Mouse (Mus musculus) forebrain, embryonic 11.5 days (tissue): ENCODE results near the gene Nmrk1. TPM values are rescaled to one million over a fixed set of nuclear protein-coding genes. Genes with fewer than 3 reads are reported as not detected.

Experiments
- ATAC-seq: fragments of 200-750 bp; cut with Nextera tagmentation; replicated peaks from 2 replicates; pipeline ENCODE4 v1.8.0; 2017; ENCODE audit warnings: moderate TSS enrichment; ENCODE audit not compliant: low FRiP score
- DNase-seq: peaks from one replicate; pipeline ENCODE4 v3.0.0-alpha.2; 2017; ENCODE audit warnings: low spot score
- H3K27ac ChIP-seq: fragments of 300-500 bp; sonication (generic); 2 replicates; pipeline ENCODE4 v1.5.1; 2014; ENCODE audit warnings: low read depth, low read length
- H3K27me3 ChIP-seq: fragments of 300-500 bp; sonication (generic); 2 replicates; pipeline ENCODE4 v1.6.1; 2014; ENCODE audit warnings: mild to moderate bottlenecking, low read length, mixed read lengths; ENCODE audit not compliant: control insufficient read depth, insufficient read depth
- H3K36me3 ChIP-seq: fragments of 300-500 bp; sonication (generic); 2 replicates; pipeline ENCODE4 v1.6.1; 2014; ENCODE audit warnings: mild to moderate bottlenecking, low read length, moderate library complexity, mixed read lengths; ENCODE audit not compliant: control insufficient read depth, insufficient read depth
- H3K4me1 ChIP-seq: fragments of 300-500 bp; sonication (generic); replicated peaks from 2 replicates; pipeline ENCODE4 v1.6.1; 2014; ENCODE audit warnings: low read length, mixed read lengths; ENCODE audit not compliant: control insufficient read depth, insufficient read depth
- H3K4me2 ChIP-seq: fragments of 300-500 bp; sonication (generic); 2 replicates; pipeline ENCODE4 v1.6.1; 2014; ENCODE audit warnings: low read depth, mild to moderate bottlenecking, low read length, moderate library complexity, mixed read lengths; ENCODE audit not compliant: severe bottlenecking
- H3K4me3 ChIP-seq: fragments of 300-500 bp; sonication (generic); 2 replicates; pipeline ENCODE4 v1.5.1; 2014; ENCODE audit warnings: low read depth, low read length
- H3K9ac ChIP-seq: fragments of 300-500 bp; sonication (generic); 2 replicates; pipeline ENCODE4 v1.6.1; 2014; ENCODE audit warnings: low read length
- H3K9me3 ChIP-seq: fragments of 300-500 bp; sonication (generic); 2 replicates; pipeline ENCODE4 v1.6.1; 2016; ENCODE audit warnings: low read length, mixed read lengths; ENCODE audit not compliant: control insufficient read depth
- WGBS: fragments of 180-500 bp; shearing (Covaris S2); extraction: QIAGEN DNeasy Blood & Tissue Kit; methylation state at CpG from one replicate; pipeline ENCODE4 v1.1.7; 2014; 5-methylcytosine and 5-hydroxymethylcytosine counted together
- polyA plus RNA-seq: library from polyadenylated mRNA; unstranded; fragments of >200 nt; fragmentation: Nextera tagmentation; extraction: Ambion mirVana; gene quantifications from 2 replicates; pipeline ENCODE4 v1.2.1, GENCODE M21; 2014

The Nmrk1 gene
- polyA plus RNA-seq, 1 experiment from 2014 or later: 6.1 TPM

DNA sequence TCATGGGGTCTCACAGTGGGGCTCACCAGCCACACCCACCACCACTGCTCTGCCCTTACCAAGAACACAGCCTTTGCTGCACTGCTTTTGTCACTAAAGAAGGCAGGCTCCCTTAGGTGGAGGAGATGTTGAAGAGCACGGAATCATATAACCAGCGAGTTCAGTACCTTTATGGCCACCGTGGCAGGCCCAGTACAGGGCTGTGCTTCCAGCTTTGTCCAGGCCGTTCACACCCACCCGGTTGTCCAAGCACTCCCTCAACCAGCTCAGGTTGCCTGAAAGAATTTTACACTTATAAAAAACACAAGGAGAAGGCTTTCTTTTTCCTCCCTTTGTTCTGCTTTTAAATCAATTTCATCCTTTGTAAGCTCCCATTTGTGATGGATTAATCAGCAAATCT lies 41.5 kb upstream of the Nmrk1 start:
- no peak overlapping the region for H3K4me2 ChIP-seq
- H3K27ac ChIP-seq: no peak overlapping the region
- H3K27me3 ChIP-seq: no peaks in the 10 kb centered on the region
- no peaks in the 10 kb centered on the region for H3K36me3 ChIP-seq
- ATAC-seq (no peak), DNase-seq (no peak)
- 43% methylated on average over 5 of the region's 5 CpGs for WGBS
- H3K9me3 ChIP-seq: no peaks in the 10 kb centered on the region
- no peaks in the 10 kb centered on the region for H3K4me1 ChIP-seq
- H3K4me3 ChIP-seq: no peak overlapping the region
- no peak overlapping the region for H3K9ac ChIP-seq

DNA sequence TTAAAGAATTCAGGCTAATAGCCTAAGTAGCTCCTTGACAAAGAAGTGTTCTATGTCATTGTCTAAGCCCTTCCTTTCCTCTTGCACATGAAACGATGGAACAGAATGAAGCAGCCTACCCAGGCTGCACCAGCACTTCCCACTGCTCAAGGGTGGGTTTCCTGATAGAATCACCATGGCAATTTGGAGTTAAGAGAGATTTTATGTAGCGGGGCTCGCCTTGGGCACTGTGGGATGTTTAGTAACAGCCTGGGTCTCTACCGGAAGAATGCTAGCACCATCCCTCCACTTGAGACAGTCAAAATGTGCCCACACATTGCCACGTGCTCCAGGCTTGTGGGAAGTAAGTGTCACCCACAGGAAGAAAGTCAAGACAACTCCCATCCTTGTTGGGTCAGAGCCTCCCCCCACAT lies 40.8 kb upstream of the Nmrk1 start:
- Histone ChIP-seq H3K27me3 (no peaks in the 10 kb centered on the region), H3K9ac (no peak overlapping the region), H3K4me1 (no peaks in the 10 kb centered on the region), H3K4me2 (no peak overlapping the region), H3K27ac (no peak overlapping the region), H3K36me3 (no peaks in the 10 kb centered on the region), H3K4me3 (no peak overlapping the region), H3K9me3 (no peaks in the 10 kb centered on the region)
- no peak for DNase-seq
- ATAC-seq: no peak
- 54% methylated on average over 5 of the region's 5 CpGs for WGBS

DNA sequence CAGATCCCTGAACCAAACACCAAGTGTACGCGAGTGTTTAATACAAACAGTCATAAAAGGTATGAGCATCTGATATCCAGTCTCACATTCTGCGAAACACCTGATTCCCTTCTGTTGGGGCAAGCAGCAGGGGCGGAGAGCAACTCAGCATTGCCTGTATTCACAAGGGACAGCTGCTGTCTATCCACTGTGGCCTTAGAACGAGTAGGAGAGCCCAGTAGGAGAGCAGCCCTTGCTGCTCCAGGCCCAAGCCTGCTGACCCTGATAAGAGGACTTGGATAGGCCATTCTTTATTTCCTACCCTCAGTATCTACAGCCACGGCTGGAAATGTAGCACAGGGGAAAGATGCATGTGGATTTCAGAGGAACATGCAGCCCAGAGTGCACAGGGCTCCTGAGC lies 38.8 kb upstream of the Nmrk1 start:
- Histone ChIP-seq H3K9ac (no peak overlapping the region), H3K27me3 (no peaks in the 10 kb centered on the region), H3K9me3 (no peaks in the 10 kb centered on the region), H3K36me3 (no peaks in the 10 kb centered on the region), H3K4me3 (no peak overlapping the region), H3K4me1 (no peaks in the 10 kb centered on the region), H3K27ac (no peak overlapping the region), H3K4me2 (no peak overlapping the region)
- DNase-seq (no peak), ATAC-seq (no peak)
- 87% methylated on average over 6 of the region's 6 CpGs for WGBS

DNA sequence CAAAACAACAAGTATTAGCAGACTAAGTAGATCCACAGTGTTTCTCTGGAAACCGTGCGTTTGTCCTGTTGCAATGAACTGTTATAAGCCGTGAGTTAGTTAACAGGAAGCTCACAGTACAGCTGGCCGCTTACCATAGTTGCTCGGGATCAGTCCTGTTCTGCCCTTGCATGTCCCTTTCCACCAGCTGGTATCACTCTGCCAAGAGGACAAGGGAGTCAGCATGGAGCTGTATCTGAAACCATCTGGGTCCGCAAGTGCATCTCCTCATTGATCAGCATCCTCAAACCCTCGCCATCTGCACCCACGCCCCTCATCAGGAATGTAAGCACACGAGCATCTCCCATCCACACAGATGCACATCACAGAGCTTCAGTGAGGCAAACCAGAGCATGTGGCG lies 38.0 kb upstream of the Nmrk1 start:
- H3K36me3 ChIP-seq: no peaks in the 10 kb centered on the region
- ATAC-seq (no peak), DNase-seq (no peak)
- H3K27ac ChIP-seq: no peak overlapping the region
- H3K9ac ChIP-seq: no peak overlapping the region
- WGBS: 92% methylated on average over 10 of the region's 10 CpGs
- no peak overlapping the region for H3K4me2 ChIP-seq
- H3K4me3 ChIP-seq: no peak overlapping the region
- H3K27me3 ChIP-seq: no peaks in the 10 kb centered on the region
- H3K9me3 ChIP-seq: no peaks in the 10 kb centered on the region
- H3K4me1 ChIP-seq: no peaks in the 10 kb centered on the region

DNA sequence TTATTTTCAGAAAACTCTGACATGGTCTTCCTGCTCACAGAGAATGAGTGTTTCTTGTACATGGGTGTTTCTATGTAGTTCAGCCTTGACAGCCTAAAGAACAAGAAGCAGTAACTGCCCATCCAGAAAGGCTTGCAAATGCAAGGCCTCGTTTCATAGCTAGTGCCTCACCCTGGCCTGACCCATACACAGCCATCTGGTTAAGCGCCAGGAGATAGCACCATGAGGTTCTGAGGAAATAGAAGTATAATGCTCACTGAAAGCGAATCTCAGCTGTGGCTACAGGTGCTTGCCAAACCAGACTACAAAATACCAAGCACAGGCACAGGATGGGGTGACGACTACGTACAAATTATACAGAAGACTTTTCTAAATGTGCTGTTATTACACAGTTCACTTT lies 34.9 kb upstream of the Nmrk1 start:
- ATAC-seq (no peak), DNase-seq (no peak)
- Histone ChIP-seq H3K36me3 (no peaks in the 10 kb centered on the region), H3K27me3 (no peaks in the 10 kb centered on the region), H3K9ac (no peak overlapping the region), H3K4me2 (no peak overlapping the region), H3K27ac (no peak overlapping the region), H3K9me3 (no peaks in the 10 kb centered on the region), H3K4me3 (no peak overlapping the region), H3K4me1 (no peaks in the 10 kb centered on the region)
- 87% methylated on average over 5 of the region's 5 CpGs for WGBS

DNA sequence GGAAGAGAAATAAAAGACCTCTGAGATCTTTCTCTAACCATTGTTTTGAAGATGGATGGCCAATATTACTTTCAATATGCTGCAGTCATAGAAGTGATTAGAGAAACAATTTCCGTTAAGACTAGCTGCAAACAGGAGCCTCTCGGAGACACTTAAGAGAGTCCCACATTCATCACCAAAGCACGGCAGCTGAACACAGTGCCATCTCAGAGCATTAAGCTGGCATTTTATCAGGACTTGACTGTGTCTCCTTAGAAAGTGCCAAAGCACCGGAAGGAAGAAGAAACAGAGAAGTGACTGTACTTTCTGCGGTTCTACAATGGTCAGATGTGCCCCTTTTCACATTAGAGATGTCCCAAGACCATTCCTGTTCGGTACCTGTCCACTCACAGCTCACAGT lies 34.0 kb upstream of the Nmrk1 start:
- Histone ChIP-seq H3K4me1 (no peaks in the 10 kb centered on the region), H3K4me2 (no peak overlapping the region), H3K4me3 (no peak overlapping the region), H3K27ac (no peak overlapping the region), H3K36me3 (no peaks in the 10 kb centered on the region), H3K27me3 (no peaks in the 10 kb centered on the region), H3K9me3 (no peaks in the 10 kb centered on the region), H3K9ac (no peak overlapping the region)
- no peak for ATAC-seq
- WGBS: 91% methylated on average over 6 of the region's 6 CpGs
- no peak for DNase-seq

DNA sequence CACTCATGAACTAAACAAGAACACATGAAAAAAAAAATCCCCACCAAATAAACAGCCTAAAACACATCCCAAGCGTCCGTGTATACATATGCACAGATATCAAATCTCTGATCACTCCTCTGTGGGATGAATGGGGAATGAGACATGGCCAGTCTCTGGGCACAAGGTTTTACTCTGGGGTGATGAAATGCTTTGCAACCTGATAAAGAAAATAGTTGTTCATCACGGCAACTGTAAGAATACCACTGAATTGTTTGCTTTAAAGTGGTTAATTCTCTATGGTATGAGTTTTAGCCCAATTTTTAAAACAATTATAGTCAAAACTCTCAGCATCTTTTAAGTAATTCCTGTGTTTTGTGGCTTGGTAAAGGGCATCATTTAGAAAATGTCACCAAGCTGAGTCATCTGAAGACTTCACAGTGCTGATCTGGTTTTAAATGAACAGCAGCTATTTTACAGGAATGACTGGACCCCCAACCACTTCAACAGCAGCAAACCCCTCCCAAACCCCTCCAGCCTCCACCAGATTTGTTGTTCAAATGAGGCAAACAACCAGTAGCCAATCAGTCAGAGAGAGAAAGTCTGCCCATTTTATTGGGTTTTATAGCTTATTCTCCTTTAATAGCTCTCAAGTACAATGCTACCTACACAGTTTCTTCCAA lies 33.4 kb upstream of the Nmrk1 start:
- no peak overlapping the region for H3K4me3 ChIP-seq
- no peaks in the 10 kb centered on the region; the same call in 1 of the 2 replicates for H3K4me1 ChIP-seq
- no peak for ATAC-seq
- H3K9me3 ChIP-seq: no peaks in the 10 kb centered on the region
- no peak overlapping the region for H3K9ac ChIP-seq
- H3K27ac ChIP-seq: no peak overlapping the region
- no peak overlapping the region for H3K4me2 ChIP-seq
- no peak for DNase-seq
- WGBS: 91% methylated on average over 3 of the region's 3 CpGs
- no peaks in the 10 kb centered on the region for H3K27me3 ChIP-seq
- no peaks in the 10 kb centered on the region for H3K36me3 ChIP-seq

DNA sequence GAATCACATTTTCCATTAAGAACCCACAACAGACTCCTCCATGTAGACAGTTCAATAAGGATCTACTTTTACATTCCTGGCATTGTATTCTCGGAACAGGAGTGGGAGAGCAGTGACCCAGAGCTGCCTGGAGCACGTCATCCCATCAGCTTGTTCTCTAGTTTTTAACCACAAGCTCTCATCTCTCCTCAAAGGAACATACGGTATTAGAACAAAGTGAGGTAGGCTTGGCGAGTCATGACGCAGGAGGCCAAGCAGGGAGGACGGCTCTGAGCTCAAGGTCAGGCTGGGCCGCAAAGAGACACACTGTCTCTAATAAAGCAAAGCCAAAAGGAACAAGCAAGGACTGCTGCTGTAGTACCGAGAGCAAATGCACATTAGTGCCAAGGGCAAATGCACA lies 32.7 kb upstream of the Nmrk1 start:
- no peaks in the 10 kb centered on the region for H3K27me3 ChIP-seq
- no peaks in the 10 kb centered on the region for H3K36me3 ChIP-seq
- no peak overlapping the region for H3K9ac ChIP-seq
- no peak for ATAC-seq
- WGBS: 83% methylated on average over 8 of the region's 8 CpGs
- H3K4me1 ChIP-seq: no peaks in the 10 kb centered on the region; the same call in 1 of the 2 replicates
- H3K9me3 ChIP-seq: no peaks in the 10 kb centered on the region
- no peak overlapping the region for H3K4me2 ChIP-seq
- H3K4me3 ChIP-seq: no peak overlapping the region
- H3K27ac ChIP-seq: no peak overlapping the region
- no peak for DNase-seq

DNA sequence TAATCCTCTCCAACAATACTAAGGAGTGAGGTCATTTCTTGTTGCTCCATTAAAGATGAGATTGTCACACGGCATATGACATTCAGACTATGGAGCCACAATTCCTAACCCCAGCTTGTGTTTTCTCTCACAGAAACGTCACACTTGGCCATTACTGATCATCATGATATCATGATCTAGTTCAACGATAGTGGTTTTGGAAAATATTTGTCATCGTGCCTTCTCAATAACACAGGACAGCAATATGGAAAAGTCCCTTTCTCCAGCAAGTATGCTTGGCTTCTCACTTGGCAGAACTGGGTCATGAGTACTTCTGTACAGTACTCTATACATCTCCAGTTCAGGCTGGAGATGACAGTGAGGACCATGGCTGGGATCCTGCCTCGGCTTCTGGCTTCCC lies 32.1 kb upstream of the Nmrk1 start:
- Histone ChIP-seq H3K36me3 (no peaks in the 10 kb centered on the region), H3K9me3 (no peaks in the 10 kb centered on the region), H3K9ac (no peak overlapping the region), H3K27ac (no peak overlapping the region), H3K27me3 (no peaks in the 10 kb centered on the region), H3K4me2 (no peak overlapping the region), H3K4me3 (no peak overlapping the region), H3K4me1 (no peaks in the 10 kb centered on the region; the same call in 1 of the 2 replicates)
- ATAC-seq (no peak), DNase-seq (no peak)
- 92% methylated on average over 5 of the region's 5 CpGs for WGBS
